Mouse (Mus musculus): ENCODE results near the gene Vti1b.
"Not testable (repeated sequence)": the region's sequence is repeated elsewhere in the genome, so short reads cannot be mapped to it uniquely, and the experiment has no call there.

The Vti1b gene

DNA sequence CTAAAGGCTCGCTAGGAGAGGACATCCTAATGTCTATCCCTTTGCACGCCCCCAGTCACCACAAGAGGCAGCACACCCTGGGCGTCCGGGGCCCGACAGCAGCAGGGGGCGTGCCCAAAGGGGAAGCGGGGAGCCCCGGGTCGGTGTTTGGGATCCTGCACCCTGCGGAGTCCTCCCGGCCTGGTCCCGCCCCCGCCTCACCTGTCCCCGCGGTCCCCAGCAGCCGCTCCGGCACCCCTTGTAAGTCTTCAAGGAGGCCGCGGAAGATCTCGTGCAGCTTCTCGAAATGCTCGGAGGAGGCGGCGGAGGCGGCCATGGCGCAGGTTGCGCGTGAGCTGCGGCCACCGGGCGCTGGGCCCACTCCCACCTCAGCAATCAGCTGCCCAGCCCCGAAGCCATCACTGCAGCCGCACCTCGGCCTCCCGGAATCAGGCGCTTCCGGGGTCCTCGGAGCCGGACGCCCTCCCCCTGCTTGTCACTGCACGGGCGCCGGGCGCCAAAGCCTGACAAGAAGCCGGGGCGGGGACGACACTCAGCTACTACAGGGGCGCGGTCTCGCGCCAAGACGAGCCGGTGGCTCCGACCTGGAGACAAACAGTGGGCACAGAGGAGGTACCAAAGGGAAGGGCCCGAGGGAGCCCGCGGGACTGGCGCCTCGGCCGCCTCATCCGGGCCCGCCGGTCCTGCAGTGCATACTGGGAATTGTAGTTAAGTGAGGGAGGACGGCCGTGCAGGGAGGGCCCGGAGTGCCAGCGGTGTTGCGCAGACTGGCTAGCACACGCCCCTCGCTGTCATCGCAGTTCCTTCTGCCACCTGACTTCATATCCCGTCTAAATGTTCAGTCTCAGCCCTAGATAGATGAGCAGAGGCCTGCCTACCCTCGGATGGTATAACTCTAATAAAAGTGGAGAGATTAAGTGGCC, at the start of gene Vti1b:
Gene Vti1b, minus strand, starts transcription at position 649 of the 923 bp plus-strand sequence.
- DNase-seq (ENCODE audit: low spot score) = peak; percentile 91

DNA sequence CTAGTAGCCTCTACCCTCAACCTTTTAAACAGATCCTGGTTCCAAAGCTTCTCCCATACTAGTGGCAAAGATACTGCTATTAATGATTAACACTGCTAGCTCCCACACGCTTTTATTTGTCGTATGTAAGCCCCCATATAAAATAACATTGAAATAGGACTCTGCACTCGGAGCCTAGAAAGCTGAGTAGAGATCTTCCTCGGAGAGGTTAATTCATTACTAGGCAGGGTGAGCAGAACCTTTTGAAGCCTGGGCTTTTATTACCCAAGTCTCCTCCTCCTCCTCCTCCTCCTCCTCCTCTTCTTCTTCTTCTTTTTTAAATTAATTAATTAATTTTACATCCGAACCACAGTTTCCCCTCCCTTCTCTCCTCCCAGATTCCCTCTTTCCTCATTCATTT, 45.0 kb upstream of the Vti1b start:
- DNase-seq (ENCODE audit: low spot score) = no peak

- no peak for DNase-seq (ENCODE audit: low spot score)
Measured at GRCm38 (mm10) chr12:79211447-79211846, 39.0 kb upstream of the Vti1b start.

GRCm38 (mm10) chr12:79208703-79209464, 36.4 kb upstream of the Vti1b start, which contains the start of gene Rdh12:
Gene Rdh12, plus strand, starts transcription at chr12:79208914.
- DNase-seq (ENCODE audit: low spot score) = peak; percentile 68

DNA sequence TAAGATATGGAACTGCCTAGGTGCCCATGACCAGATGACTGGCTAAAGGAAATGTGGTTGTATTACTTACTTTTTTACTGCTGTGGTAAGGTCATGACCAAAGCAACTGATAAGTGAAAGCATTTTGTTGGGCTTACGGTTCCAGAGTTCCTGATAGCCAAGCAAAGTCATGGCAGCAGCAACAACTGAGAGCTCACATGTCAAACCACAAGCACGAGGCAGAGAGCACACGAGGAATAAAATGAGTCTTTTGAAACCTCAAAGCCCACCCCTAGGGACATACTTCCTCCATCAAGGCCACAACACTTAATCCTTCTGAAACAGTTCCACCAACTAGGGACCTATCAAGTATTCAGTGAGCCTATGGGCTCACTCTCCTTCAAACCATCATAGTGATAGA, 29.4 kb upstream of the Vti1b start:
- no peak for DNase-seq (ENCODE audit: low spot score)

DNA sequence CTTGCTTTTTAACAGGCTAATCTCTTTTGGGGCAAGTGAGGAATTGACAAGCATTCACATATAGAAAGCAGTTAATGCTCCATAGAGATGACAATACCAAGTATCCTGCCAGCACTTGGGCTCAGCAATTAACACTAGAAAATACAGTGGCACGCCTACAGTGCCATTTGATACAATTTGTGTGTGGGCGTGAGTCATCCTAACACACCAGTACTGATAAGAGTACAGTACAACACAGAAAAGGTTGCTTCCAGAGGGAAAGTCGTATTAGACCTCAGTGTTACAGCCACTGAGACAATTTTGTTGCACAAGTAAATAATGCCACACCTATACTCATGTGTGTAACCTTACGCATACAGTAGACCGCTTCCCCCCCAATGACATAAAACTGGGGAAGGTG, 24.6 kb upstream of the Vti1b start:
- DNase-seq (ENCODE audit: low spot score) = no peak

DNA sequence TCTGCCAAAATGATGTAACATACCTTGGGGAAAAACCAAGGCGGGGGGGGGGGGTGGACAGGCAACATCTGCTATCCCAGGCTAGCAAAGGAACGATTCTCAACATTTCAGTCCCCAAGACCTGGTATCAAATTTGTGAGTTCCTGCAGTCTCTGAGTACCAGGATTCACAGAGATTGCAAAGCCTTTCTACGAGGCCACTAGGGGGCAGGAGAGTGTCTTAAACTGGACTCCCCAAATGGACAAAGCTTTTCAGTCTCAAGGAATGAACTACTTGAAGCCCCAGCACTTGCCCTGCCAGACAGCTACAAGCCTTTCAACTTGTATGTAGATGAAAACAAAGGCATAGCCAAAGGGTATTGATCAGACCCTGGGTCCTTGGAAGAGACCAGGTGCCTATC, 21.0 kb upstream of the Vti1b start:
- peak; percentile 89 for DNase-seq (ENCODE audit: low spot score)

DNA sequence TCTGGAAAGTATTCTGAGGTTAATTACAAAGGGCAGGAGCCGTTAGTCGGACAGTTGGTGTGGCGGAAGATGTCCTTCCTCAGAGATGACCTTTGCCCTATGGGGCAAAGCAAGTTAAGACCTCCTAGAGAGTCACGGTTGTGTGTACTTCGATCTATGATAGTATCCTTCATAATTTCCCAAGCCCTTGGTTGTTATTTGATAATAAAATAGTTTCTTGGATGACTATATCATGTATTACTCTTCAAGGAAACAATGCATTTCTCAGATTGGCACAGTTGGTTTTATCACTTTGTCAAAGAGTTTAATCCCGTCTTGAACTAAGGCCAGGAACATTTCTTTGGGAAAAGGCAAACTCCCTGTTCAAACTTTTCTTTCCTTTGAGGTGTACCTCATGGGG, 19.7 kb upstream of the Vti1b start, which contains the start of gene Rdh11:
Gene Rdh11, minus strand, starts transcription at position 101 of the 400 bp plus-strand sequence.
- DNase-seq (ENCODE audit: low spot score) = no peak

GRCm38 (mm10) chr12:79191701-79192100, 19.2 kb upstream of the Vti1b start:
- peak; percentile 93 for DNase-seq (ENCODE audit: low spot score)

DNA sequence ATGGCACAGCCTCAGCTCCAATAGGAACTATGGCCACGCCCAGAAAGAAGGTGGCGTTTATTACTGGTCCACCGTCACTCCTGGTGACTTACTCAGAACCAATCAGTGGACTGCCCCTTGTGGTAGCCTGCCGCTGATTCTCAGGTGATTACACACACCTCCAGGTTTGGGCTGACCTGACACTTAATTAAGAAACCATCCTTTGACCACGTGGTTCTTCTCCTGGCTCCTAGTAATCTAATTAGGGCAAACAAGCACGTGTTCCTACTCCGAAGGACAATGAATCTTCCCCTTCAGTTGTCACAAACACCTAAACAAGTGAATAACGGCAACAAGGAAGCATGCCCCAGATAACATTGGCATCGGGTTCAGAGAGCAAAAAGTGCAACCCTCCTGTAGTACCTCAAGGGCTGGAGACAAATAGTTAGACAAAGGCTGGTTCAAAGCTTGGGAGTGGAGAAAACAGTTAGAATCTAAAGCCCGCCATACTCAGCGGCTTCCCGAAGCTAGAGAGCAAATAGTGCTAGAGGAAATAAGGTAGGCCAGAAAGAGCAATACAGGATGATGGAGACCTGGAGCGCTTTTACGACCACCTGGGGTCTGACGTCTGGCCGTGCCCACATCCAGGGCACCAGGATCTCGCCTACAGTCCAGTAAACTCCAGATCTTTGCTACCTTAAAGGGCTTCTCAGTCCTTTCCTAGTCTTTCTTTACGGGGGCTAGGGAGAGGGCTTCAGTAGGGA, 18.6 kb upstream of the Vti1b start:
- DNase-seq (ENCODE audit: low spot score) = peak; percentile 89

DNA sequence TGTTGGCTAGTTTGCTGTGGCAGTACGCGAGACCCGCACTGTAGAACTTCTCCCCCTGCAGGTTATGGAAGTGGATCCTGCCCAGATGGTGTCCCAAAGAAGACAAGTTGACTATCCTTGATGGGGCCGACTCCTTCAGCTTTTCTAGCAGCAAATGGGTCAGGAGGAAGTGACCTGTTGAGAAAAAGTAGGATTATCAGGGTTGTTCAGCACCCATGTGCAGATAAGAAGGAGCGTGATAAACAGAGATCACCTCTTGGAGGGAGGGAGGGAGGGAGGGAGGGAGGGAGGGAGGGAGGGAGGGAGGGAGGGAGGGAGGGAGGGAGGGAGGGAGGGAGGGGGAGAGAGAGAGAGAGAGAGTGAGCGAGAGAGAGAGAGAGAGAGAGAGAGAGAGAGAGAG, 12.7 kb upstream of the Vti1b start:
- DNase-seq (ENCODE audit: low spot score) = not testable (repeated sequence)

- no peak for DNase-seq (ENCODE audit: low spot score)
Measured at GRCm38 (mm10) chr12:79175998-79176397, 3.5 kb upstream of the Vti1b start.

DNA sequence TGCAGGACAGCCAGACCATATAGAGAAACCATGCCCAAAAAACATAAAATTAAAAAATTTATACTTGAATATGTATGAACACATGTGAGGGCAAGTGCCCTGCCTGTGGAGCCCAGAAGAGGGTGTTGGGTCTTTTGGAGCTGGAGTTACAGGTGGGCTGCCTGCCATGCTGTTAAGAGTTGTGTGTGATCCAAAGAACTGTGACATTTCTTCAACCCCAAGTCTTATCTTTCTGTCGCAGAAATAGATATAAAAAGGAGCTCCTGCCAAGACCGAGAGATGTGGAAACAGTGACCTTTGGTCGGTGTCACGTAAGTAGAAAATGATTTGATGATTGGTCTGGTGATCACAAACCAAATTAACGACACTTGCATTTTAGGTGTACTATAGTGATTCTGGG, 1.3 kb upstream of the Vti1b start:
- no peak for DNase-seq (ENCODE audit: low spot score)

DNA sequence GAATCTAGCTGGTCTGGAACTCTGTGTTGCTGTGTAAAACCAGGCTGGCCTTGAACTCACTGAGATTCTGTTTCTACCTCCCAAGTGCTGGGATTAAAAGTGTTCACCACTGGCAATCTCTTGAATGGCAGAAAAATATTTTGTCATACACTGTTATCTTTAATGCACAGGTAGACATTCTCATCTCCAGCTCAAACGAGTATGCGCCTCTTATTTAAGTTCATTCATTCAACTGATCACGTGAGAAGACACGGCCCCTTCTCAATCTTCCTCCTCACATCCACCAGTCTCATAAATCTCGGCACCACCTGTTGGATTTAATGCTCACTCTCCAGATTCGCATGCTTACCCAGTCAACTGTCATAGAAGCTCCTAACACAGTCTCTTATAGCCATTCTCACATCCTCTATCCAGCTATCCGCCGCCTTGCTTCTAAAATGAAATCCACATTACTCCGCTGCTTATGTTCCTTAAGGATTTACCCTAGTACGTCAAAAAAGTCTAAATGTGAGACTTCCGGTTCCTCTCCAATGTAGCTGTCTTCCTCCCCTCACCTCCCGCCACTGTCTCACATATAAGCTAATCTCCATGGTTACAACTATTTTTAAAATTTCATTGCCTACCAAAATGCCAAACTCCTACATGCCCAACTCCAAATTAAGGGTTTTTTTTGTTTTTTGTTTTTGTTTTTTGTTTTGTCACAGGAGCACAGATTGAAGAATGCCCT, 1.0 kb downstream of the Vti1b start:
- no peak for DNase-seq (ENCODE audit: low spot score)

DNA sequence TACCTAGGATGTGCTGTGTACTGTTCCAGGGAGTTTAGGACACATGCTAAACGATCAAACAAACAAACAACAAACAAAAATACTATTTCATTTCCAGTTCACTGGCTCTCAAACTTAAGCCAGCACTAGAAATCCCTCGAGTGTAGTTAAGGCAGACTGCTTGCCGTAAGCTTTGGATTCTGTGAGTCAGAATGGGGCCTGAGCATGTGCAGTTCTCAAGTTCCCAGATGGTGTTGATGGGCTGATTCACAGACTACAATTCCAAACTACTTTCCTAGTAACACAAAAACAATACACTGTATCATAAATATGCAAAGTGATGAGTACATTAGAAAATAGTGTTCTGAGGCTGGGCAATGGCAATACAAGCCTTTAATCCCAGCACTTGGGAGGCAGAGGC, 2.0 kb downstream of the Vti1b start:
- no peak for DNase-seq (ENCODE audit: low spot score)

DNA sequence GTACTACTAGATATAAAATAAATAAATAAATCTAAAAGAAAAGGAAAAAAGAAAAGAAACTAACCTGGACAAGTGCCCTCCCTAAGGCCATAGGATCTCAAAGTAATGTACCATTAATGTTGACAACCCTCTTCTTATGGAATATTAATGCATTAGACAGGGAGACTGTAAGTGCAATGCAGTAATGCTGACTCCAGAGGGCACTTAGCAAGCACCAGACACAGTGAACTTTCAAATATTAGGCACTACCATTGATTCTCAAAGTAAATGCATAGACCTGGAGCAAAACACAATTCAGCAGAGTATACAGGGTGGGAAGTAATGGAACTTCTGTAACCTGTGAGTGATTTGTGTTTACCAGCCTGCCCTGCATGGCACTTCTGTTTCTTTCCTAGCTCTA, 3.3 kb downstream of the Vti1b start:
- no peak for DNase-seq (ENCODE audit: low spot score)

DNA sequence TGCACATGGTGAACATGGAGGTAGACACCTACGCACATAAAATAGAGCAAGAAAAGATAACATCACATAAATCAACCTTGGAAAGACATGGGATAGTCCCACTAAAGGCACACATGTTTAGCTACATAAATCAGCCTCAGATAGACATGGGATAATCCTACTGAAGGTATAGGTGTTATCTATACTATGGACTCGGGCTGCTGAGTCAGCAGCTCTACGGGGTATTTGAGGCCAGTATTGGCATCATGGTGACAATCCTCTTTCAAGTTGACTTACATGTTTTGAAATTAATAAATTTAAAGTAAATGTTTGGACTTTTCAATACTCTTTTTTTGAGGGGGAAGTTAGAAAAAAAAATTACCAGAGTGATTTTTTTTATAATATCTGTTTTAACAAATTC, 9.6 kb downstream of the Vti1b start:
- no peak for DNase-seq (ENCODE audit: low spot score)

DNA sequence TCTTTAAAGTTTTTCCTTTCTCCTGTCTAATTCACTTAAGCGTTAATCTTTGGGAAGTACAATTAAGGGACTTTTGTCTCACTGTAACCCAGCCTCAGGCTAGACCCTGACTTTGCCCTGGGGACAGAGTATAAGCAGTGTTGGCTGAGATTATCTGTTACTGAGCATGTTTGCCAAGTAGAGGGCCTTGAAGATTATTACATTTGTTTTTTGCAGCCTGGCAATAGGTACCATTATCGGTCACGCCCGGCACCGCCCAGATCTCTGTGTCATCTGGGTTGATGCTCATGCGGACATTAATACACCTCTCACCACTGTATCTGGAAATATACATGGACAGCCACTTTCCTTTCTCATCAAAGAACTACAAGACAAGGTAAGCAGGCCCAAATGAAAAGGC, 22.8 kb downstream of the Vti1b start:
- DNase-seq (ENCODE audit: low spot score) = no peak

DNA sequence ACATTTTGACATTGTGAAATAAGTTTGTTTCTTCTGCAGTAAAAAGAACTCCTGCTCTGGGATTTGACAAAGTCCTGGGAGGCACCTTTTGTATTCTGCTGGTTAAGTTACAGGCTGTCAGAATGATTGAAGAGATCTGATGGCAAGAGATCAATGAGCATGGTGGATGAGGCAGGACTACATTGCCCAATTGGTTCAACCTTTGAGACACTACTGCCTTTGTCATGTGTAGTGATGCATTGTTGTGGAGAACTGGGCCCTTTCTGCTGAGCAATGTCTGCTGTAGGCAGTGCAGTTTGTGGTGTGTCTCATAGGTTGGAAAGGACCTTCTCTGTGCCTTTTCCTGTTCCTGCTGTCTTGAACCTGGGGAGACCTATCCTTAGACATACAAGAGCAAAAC, 31.1 kb downstream of the Vti1b start:
- no peak for DNase-seq (ENCODE audit: low spot score)

- no peak for DNase-seq (ENCODE audit: low spot score)
Measured at GRCm38 (mm10) chr12:79140811-79141210, 31.7 kb downstream of the Vti1b start.

- no peak for DNase-seq (ENCODE audit: low spot score)
Measured at GRCm38 (mm10) chr12:79139417-79139816, 33.0 kb downstream of the Vti1b start.

DNA sequence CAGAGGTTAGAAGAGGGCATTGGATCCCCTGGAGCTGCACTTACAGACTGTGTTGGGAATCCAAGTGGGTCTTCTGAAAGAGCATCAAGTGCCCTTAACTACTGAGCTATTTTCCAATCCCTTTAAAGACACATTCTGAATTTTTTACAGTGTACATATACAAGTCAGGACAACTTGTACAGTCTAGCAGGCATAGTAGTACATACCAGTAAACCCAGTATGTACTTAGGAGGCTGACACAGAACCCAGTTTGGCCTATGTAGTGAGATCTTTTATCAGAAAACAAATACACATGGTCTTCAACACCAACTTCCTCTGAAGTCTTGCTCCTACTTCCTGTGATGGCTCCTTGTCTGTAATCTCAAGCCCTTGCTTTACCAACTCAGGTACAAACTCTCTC, 33.5 kb downstream of the Vti1b start:
- no peak for DNase-seq (ENCODE audit: low spot score)

Measured in embryo, embryonic 10.5 days (tissue).